Mouse (Mus musculus) cerebellum, adult 2 months (tissue): Measurements from ENCODE around the gene Dnah14.

Source experiments
- CTCF ChIP-seq: fragments of 200-500 bp; IDR thresholded peaks from 2 replicates; pipeline ENCODE4 v1.5.1; 2011; ENCODE audit warnings: low read depth, mild to moderate bottlenecking, control low read depth, low read length, moderate library complexity, borderline replicate concordance; ENCODE audit not compliant: insufficient read depth
- POLR2A ChIP-seq: fragments of 200-500 bp; IDR thresholded peaks from 2 replicates; pipeline ENCODE4 v1.6.1; 2011; ENCODE audit warnings: low read length, control low read depth, borderline replicate concordance; ENCODE audit not compliant: insufficient read depth

- TF ChIP-seq POLR2A (no peak), CTCF (no peak)
Observed at GRCm38 (mm10) chr1:181569447-181569846, 6.9 kb upstream of the Dnah14 start.
